Mouse (Mus musculus) left cerebral cortex, adult 18-20 months (tissue): ENCODE measurements at regions not wholly inside any gene's neighbourhood (a gene's known extent, or its start where the extent isn't known, plus 50 kb on each side); places are given as distances from the start of the nearest gene placed in this dataset.

Experiments
- DNase-seq, 2 experiments: peaks; one replicate each; pipeline ENCODE4 v3.0.0; 2021 to 2022; ENCODE audit warnings: low spot score in 2 of 2, mixed read lengths in 1 of 2

DNA sequence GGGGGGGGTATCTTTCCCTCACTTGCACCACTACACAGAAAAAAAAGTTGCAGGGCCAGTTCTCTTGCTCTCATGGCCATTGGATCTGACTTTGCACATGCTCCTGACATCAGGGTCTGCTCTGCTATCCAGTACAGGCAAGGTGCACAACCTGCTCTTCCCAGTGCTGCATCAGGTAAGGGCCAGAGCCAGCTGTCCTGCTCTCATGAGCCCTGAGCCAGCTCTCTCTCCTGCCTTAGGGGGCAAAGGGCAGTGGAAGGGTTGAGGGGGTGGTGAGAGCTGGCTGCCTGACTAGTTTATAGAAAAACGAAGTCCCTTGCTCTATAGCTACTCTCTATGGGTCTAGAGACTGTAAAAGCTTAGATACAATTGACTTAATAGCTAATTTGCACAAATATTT, 927.6 kb downstream of the Rab28 start:
- DNase-seq = no peak

DNA sequence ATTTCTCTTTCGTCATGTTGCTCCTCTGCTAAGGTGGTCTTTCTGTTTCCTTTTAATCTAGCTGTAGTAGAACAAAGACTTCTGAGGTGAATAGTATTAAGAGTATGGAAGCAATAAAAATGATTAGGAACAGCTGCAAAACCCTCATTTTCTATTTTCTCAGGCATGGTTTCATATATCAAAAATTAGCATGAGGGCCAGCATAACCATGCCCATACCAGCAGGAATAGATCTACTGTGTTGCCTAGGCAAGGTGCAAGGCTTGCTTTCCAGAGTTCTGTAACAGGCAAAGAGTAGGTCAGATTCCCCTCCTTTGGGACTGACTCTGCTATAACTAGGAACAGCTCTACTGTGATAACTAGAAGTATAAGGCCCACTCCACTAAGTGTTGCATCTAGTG, 928.1 kb downstream of the Rab28 start:
- no peak for DNase-seq

DNA sequence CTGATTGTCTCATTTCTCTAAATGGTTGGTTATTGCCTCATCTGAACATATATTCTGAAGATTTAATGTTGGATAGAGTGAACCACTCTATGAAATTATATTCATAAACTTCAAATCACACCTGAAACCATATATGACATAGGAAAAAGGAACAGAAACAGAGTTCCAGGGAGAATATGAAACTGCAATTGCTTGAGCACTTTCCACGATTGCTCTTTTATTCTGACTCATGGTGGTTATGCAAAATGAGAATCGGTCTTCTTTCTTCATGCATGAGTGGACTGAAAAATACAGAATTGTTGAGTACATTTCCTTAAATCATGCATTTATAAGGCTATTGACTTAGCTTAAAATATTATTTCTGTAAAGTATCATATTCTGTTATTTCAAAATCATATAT, 932.1 kb downstream of the Rab28 start:
- DNase-seq = no peak

DNA sequence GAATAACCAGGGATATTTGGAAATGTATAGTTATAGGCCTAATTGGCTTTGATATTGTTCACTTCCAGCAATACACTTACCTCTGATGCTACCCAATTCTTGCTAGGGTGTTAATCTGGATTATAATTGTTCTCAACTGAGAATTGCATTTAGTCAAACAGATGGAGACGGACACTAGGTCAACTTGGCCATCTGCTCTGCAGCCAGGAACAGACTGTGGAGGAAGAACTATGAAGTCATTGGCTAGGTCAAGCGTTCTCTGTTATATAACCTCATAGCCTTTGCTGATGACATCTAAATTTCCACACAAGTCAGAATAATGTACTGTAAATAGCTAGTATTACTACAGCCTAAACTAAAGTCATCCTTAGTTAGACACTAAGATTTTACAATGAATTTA, 947.7 kb downstream of the Rab28 start:
- no peak for DNase-seq

DNA sequence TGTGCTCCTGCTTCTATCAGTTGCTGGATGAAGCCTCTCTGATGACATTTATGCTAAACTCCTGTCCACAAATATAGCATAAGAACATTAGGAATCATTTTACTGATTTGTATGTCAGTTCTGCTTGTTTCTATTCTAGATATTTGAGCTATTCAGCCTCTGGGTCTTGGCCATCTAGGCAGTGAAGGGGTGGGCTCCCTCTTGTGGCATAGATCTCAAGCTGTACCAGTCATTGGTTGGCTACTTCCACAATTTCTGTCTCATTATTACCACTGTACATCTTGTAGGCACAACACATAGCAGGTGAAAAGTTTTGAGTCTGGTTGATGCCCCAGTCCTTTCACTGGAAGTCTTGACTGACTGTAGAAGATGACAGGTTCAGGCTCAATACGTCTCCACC, 957.9 kb downstream of the Rab28 start:
- DNase-seq = no peak

DNA sequence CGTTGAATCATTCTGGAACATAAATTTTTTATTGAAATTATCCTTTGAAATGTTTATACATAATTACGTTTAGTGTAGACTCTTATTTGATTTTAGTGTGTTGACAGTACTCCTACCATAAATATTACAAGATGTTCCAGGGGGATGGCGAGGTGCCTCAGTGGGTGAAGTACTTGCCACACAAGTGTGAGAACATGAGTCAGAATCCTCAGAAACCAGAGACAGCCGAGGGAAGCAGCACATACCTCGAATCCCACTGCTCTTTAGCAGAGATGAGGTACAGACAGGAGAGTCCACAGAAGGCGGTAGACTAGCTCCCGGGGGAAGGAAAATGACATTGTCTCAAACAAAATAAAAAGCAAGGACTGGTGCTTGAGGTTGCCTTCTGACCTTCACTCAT, 972.3 kb downstream of the Rab28 start:
- DNase-seq = peak; percentile 6 to 14

DNA sequence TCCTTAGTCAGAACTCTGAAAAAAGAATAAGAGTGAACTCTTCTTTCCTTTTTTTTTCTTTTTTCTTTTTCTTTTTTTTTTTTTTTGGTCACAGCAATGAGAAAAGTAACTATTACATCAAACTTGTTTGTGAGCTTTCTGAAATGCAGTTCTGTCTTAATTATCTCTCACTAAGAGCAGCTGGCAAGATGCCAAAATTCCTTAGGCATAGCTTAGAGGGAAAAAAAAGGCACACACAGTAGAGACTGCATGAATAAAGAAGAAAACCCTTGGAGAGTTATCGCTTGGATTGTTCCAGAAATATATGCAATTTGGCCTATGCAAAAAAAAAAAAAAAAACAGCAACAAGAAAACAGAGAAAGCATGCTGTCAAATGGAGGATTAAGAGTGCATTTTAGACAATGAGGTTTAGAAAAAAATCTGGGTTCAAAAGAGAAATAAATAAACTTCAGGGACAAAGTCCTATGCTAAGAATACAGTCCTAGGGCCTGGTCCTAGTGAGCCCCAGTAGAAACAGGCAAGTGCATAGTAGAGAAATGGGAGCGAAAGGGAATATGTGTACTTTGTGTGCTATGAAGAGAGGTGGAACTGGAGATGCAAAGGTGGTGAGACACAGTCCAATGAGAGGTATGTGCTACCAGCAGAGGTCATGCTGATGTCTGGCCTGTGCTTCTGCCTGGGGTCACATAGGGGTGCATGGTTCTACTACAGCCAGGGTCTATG, 974.0 kb downstream of the Rab28 start:
- DNase-seq = no peak

DNA sequence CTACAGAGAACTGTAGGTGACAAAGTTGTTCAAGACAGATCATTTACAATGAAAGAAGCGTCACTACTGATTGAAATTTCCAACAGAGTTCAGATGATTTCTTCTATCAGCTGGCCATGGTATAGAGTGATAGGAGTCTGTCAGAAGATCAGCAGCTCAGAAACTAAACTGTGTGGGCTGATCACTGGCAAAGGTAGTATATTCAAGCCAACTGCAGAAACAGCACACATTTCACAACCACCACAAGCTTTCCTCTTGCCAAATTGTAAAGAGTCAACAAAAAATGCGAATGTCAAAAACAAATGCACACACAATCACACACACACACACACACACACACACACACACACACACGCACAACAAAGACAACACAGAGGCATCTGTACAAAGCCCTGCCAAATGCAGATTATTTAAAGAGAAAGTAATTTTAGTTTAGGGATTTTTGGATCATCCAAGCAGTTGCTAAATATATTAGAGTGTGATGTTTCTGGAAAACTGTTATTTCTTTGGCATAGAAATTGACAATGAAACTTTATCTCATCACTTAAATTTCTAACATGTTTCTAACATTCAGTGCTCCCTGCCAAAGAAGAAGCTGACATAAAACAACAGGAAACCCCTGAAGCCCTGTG, 959.3 kb upstream of the Hs3st1 start:
- no peak for DNase-seq

DNA sequence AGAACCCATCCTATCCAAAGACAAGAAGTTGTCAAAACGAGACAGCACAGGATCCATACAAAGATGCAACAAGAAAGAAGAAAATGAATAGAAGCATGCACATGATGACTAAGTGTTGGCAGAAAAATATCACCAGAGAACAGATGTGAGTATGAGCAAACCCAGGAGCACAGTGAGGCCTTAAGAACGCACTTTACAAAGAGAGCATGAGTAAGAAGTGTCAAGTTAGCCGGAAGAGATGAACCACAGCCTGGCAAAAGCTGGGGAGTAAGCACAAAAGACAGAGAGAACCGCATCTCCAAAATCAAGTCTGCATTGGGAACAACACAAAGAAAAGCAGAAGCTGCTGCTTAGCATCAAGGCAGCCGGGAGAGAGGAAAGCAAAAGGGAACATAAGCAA, 946.4 kb upstream of the Hs3st1 start:
- DNase-seq = peak; percentile 13 to 35

DNA sequence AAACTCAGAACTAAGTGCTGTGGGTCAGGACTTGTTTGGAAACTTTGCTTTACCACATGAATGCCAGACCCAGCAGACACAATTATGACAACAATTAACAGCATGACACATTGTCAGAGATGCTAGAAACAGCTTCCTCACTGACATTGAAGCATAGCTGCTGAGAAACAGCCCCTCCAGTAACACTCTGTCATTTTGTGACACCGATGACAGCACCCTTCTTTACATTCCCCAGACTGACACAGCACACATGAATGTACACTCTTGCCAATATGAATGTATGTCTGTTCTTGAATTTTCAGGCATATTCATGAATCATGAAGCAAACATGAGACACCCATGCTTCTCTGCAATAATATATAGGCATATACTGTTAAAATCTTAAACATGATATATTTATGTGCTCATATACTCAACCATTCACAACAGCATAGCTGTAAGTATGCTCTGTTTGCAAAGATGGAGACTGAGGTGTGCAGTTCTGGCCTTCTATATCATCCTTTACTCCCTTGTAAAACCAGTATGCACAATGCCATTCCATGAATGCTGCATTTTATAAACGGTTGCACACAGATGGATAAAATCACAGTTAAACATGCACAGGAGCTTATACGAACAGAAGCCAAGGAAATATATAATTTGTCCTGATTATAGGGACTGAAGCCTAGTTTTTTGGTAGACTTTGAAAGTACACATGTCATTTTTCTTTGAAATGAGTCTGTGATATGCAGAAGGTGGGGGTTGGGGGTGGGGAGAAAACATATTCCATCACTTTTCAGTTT, 942.4 kb upstream of the Hs3st1 start:
- no peak for DNase-seq
